Mouse (Mus musculus) CH12.LX (cell line): Measurements from ENCODE around the gene Ankdd1b. TPM values are rescaled to one million over a fixed set of nuclear protein-coding genes. Genes with fewer than 3 reads are reported as not detected.

Experiments
- DNase-seq: peaks from one replicate; pipeline ENCODE4 v3.0.0-alpha.2; 2013; ENCODE audit errors: extremely low read depth
- H3K27ac ChIP-seq: 2 replicates; pipeline ENCODE4 v1.5.1; 2012; ENCODE audit warnings: low read depth, mild to moderate bottlenecking, control low read depth, moderate library complexity; ENCODE audit not compliant: insufficient read depth
- H3K27me3 ChIP-seq: replicated peaks from 2 replicates; pipeline ENCODE3; 2012; ENCODE audit warnings: inconsistent platforms
- H3K36me3 ChIP-seq, 2 experiments: replicated peaks in 1 of 2; 2 replicates each; pipeline versions ENCODE3 to v1.6.1; 2012; ENCODE audit warnings: inconsistent platforms in 1 of 2, low read length in 1 of 2, mild to moderate bottlenecking in 1 of 2, mixed read lengths in 1 of 2, moderate library complexity in 1 of 2; ENCODE audit not compliant: control insufficient read depth in 1 of 2, insufficient read depth in 1 of 2
- H3K4me1 ChIP-seq, 2 experiments: 2 replicates each; pipeline ENCODE4 v1.6.1; 2012; ENCODE audit warnings: inconsistent platforms in 1 of 2, moderate library complexity in 1 of 2; ENCODE audit not compliant: insufficient read depth in 2 of 2, control insufficient read depth in 1 of 2
- H3K4me2 ChIP-seq: 2 replicates; pipeline ENCODE4 v1.6.1; 2012; ENCODE audit warnings: low read depth, mild to moderate bottlenecking, control low read depth; ENCODE audit not compliant: poor library complexity, insufficient read depth, severe bottlenecking
- H3K4me3 ChIP-seq, 3 experiments: fragments of 150-350 bp in 1 of 3; sonication (generic) in 1 of 3; replicated peaks in 1 of 3; 2 replicates each; pipeline versions ENCODE3 to v1.5.1; 2011 to 2012; ENCODE audit warnings: low read depth in 2 of 3, low read length in 2 of 3, mild to moderate bottlenecking in 2 of 3, moderate library complexity in 2 of 3, control low read depth in 1 of 3, improper control_type of control experiment in 1 of 3, inconsistent platforms in 1 of 3, mixed read lengths in 1 of 3; ENCODE audit not compliant: poor library complexity in 1 of 3
- H3K79me2 ChIP-seq: replicated peaks from 2 replicates; pipeline ENCODE4 v1.6.1; 2012; ENCODE audit warnings: mild to moderate bottlenecking, moderate library complexity; ENCODE audit not compliant: control insufficient read depth, poor library complexity, insufficient read depth, severe bottlenecking; ENCODE audit errors: extremely low read depth
- H3K9ac ChIP-seq: 2 replicates; pipeline ENCODE4 v1.6.1; 2012; ENCODE audit warnings: low read depth, mild to moderate bottlenecking, control low read depth, moderate library complexity; ENCODE audit not compliant: insufficient read depth
- H3K9me3 ChIP-seq: replicated peaks from 2 replicates; pipeline ENCODE3; 2012; ENCODE audit warnings: low read length, inconsistent platforms, mixed read lengths
- CTCF ChIP-seq, 2 experiments: IDR thresholded peaks in 1 of 2; conservative IDR thresholded peaks in 1 of 2; 2 replicates each; pipeline ENCODE4 v1.5.1; 2011 to 2012; ENCODE audit warnings: low read depth in 2 of 2, low read length in 2 of 2, improper control_type of control experiment in 1 of 2, inconsistent platforms in 1 of 2, mild to moderate bottlenecking in 1 of 2, moderate library complexity in 1 of 2
- EP300 ChIP-seq: IDR thresholded peaks from 2 replicates; pipeline ENCODE4 v1.6.1; 2011; ENCODE audit warnings: low read length, improper control_type of control experiment
- ETS1 ChIP-seq: conservative IDR thresholded peaks from 2 replicates; pipeline ENCODE4 v1.6.1; 2012; ENCODE audit warnings: low read depth, mild to moderate bottlenecking, inconsistent platforms, low read length, improper control_type of control experiment, moderate library complexity
- GABPA ChIP-seq: IDR thresholded peaks from 2 replicates; pipeline ENCODE4 v1.6.1; 2012; ENCODE audit warnings: low read depth, low read length, improper control_type of control experiment, inconsistent platforms; ENCODE audit not compliant: insufficient replicate concordance
- HCFC1 ChIP-seq: IDR thresholded peaks from 2 replicates; pipeline ENCODE4 v1.6.1; 2012; ENCODE audit warnings: low read depth, mild to moderate bottlenecking, inconsistent platforms, low read length, improper control_type of control experiment
- IRF4 ChIP-seq: IDR thresholded peaks from 2 replicates; pipeline ENCODE4 v1.6.1; 2014; ENCODE audit warnings: low read depth, mild to moderate bottlenecking, inconsistent platforms, low read length, improper control_type of control experiment
- JUN ChIP-seq: IDR thresholded peaks from 2 replicates; pipeline ENCODE4 v1.6.1; 2011; ENCODE audit warnings: low read depth, mild to moderate bottlenecking, low read length, improper control_type of control experiment, moderate library complexity; ENCODE audit not compliant: insufficient read depth
- JUND ChIP-seq: conservative IDR thresholded peaks from 2 replicates; pipeline ENCODE4 v1.6.1; 2011; ENCODE audit warnings: low read depth, low read length, improper control_type of control experiment
- KAT2A ChIP-seq: IDR thresholded peaks from 2 replicates; pipeline ENCODE4 v1.6.1; 2012; ENCODE audit warnings: low read length, improper control_type of control experiment, inconsistent platforms; ENCODE audit not compliant: insufficient replicate concordance
- MAX ChIP-seq: IDR thresholded peaks from 2 replicates; pipeline ENCODE4 v1.6.1; 2011; ENCODE audit warnings: low read length, improper control_type of control experiment
- MXI1 ChIP-seq: IDR thresholded peaks from 2 replicates; pipeline ENCODE4 v1.6.1; 2011; ENCODE audit warnings: mild to moderate bottlenecking, low read depth, low read length, improper control_type of control experiment
- NELFE ChIP-seq: IDR thresholded peaks from 2 replicates; pipeline ENCODE4 v1.6.1; 2011; ENCODE audit warnings: low read depth, low read length, improper control_type of control experiment
- NRF1 ChIP-seq: IDR thresholded peaks from 2 replicates; pipeline ENCODE4 v1.6.1; 2014; ENCODE audit warnings: low read depth, mild to moderate bottlenecking, inconsistent platforms, low read length, improper control_type of control experiment, moderate library complexity
- PAX5 ChIP-seq: IDR thresholded peaks from 2 replicates; pipeline ENCODE4 v1.6.1; 2012; ENCODE audit warnings: low read length, inconsistent platforms, mixed read lengths
- SIN3A ChIP-seq: IDR thresholded peaks from 2 replicates; pipeline ENCODE4 v1.6.1; 2012; ENCODE audit warnings: low read length, improper control_type of control experiment, inconsistent platforms
- SMC3 ChIP-seq: IDR thresholded peaks from 2 replicates; pipeline ENCODE4 v1.6.1; 2011; ENCODE audit warnings: low read depth, low read length, improper control_type of control experiment
- TBP ChIP-seq: conservative IDR thresholded peaks from 2 replicates; pipeline ENCODE4 v1.6.1; 2011; ENCODE audit warnings: low read depth, low read length, improper control_type of control experiment
- TCF12 ChIP-seq: IDR thresholded peaks from 2 replicates; pipeline ENCODE4 v1.6.1; 2014; ENCODE audit warnings: low read depth, mild to moderate bottlenecking, inconsistent platforms, low read length, improper control_type of control experiment
- USF2 ChIP-seq: conservative IDR thresholded peaks from 2 replicates; pipeline ENCODE4 v1.6.1; 2011; ENCODE audit warnings: low read depth, low read length, improper control_type of control experiment
- ZC3H11A ChIP-seq: IDR thresholded peaks from 2 replicates; pipeline ENCODE4 v1.6.1; 2012; ENCODE audit warnings: low read depth, mild to moderate bottlenecking, inconsistent platforms, low read length, improper control_type of control experiment
- ZNF384 ChIP-seq: IDR thresholded peaks from 2 replicates; pipeline ENCODE4 v1.6.1; 2012; ENCODE audit warnings: low read depth, low read length, improper control_type of control experiment, inconsistent platforms
- dilution Hi-C: fragments of 300-500 bp; cut with MboI; formaldehyde crosslinking; loops from 2 replicates; pipeline ENCODE4 v1.14.3; 2020; ENCODE audit warnings: low sequenced_read_pairs; ENCODE audit not compliant: extremely low pct_unique_long_range_greater_than_20kb, extremely low pct_ligation_motif_present
- in situ Hi-C: fragments of 300-500 bp; cut with MboI; formaldehyde crosslinking; loops from 3 replicates; pipeline ENCODE4 v1.14.3; 2019; ENCODE audit warnings: low sequenced_read_pairs, low pct_ligation_motif_present, low pct_unique_long_range_greater_than_20kb, mixed read lengths
- polyA plus RNA-seq: library from polyadenylated mRNA; unstranded; fragments of >175 nt; gene quantifications from 2 replicates; pipeline ENCODE4 v1.2.1, GENCODE M21; 2012; ENCODE audit warnings: low read depth; ENCODE audit not compliant: insufficient read length
- total RNA-seq, 2 experiments: library from RNA; depleted of rRNA; stranded (reverse); fragments of 300-350 nt in 1 of 2; fragments of >200 nt in 1 of 2; gene quantifications; 2 replicates each; pipeline ENCODE4 v1.2.3; 2012 to 2014

The Ankdd1b gene
- total and polyA plus RNA-seq, 3 experiments: 0.08 TPM; not detected in 2

DNA sequence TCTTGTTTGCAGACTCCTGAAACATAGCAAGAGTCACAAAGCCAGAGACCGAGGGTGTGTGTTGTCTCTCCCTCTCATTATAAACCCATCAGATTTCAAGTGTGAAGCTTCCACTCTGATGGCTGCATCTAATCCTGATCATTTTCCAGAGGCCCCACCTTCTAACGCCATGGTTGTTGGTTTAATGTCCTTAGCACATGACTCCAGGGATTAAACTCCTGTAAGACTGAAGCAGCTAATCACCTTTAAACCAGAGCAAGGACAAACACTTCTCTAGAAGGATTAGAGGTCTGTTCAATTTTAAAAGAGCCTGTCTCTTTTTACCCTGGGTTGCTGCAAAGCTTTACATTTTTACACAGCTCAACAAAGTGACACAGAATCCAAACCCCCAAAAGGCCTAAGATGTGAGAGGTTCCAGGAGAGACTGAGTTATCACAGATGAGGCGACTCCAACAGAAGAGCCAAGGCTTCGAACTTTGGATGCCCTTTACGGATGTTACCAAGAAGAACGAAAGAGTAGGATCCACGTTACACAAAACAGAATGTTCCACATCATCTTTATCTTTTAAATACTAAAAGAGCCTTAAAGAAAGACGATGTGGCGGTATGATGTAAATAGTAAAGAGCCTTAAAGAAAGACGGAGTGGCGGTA is 20.7 kb downstream of the Ankdd1b start:
- no peaks in the 10 kb centered on the region for H3K9me3 ChIP-seq
- no peak overlapping the region for H3K4me2 ChIP-seq
- H3K4me3 ChIP-seq: no peak overlapping the region
- TF ChIP-seq SMC3 (no peak), MAX (no peak), TBP (no peak), CTCF (conservative IDR thresholded peaks at IDR 0.05 in 1 of 2, IDR thresholded peaks at IDR 0.05 in 1 of 2; ENCODE audit: low read depth in 2 of 2, low read length in 2 of 2) (no peak), ZNF384 (no peak), IRF4 (no peak)
- H3K79me2 ChIP-seq: no peaks in the 10 kb centered on the region
- no peaks in the 10 kb centered on the region for H3K4me1 ChIP-seq
- H3K27me3 ChIP-seq: no peaks in the 10 kb centered on the region
- dilution Hi-C loops (no loop called here), in situ Hi-C loops (no loop called here)
- DNase-seq: no peak
- H3K9ac ChIP-seq: no peak overlapping the region
- no peaks in the 10 kb centered on the region for H3K36me3 ChIP-seq
- H3K27ac ChIP-seq: no peak overlapping the region

DNA sequence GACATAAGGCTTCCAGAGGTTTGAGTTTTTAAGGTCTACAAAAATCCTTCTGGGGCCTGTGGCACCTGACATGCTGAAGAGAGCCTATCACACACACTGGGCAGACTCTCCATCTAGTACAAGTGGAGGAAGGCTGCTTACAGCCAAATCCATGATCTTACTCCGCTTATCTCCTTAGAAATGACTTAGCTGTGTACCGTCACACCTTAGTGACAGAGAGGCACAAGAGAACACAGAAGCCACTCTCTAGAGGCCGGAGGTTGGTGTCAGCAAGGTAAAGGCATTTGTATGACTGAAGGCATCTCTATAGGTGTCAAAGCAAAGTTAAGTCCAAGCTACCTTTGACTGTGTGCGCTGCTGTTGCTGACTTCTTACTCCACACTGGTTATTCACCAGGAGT is 30.6 kb downstream of the Ankdd1b start:
- TF ChIP-seq TCF12: no peak
- no peak for TF ChIP-seq ETS1
- TF ChIP-seq USF2: no peak
- no peak for TF ChIP-seq HCFC1
- no peak for TF ChIP-seq ZC3H11A
- no peak for TF ChIP-seq JUND
- TF ChIP-seq KAT2A: no peak
- no peak for TF ChIP-seq CTCF (conservative IDR thresholded peaks at IDR 0.05 in 1 of 2, IDR thresholded peaks at IDR 0.05 in 1 of 2; ENCODE audit: low read depth in 2 of 2, low read length in 2 of 2)
- no peak for TF ChIP-seq ZNF384
- TF ChIP-seq NRF1: no peak
- TF ChIP-seq MXI1: no peak
- TF ChIP-seq NELFE: no peak
- TF ChIP-seq MAX: no peak
- TF ChIP-seq PAX5: no peak
- TF ChIP-seq SIN3A: no peak
- TF ChIP-seq EP300: no peak
- TF ChIP-seq GABPA: no peak
- TF ChIP-seq JUN: no peak
- peaks cover 2 to 12% of the 10 kb centered on the region in 2 experiments; a peak in 3 of 4 replicates for H3K4me1 ChIP-seq
- no peaks in the 10 kb centered on the region for H3K27me3 ChIP-seq
- H3K79me2 ChIP-seq: no peaks in the 10 kb centered on the region
- no peak overlapping the region for H3K27ac ChIP-seq
- H3K9me3 ChIP-seq: no peaks in the 10 kb centered on the region
- DNase-seq: no peak
- dilution Hi-C loops (no loop called here), in situ Hi-C loops (no loop called here)
- no peak overlapping the region for H3K4me2 ChIP-seq
- no peak overlapping the region for H3K9ac ChIP-seq
- H3K36me3 ChIP-seq: no peaks in the 10 kb centered on the region
- no peak overlapping the region for H3K4me3 ChIP-seq
